Mouse (Mus musculus) CH12.LX (cell line): ENCODE measurements around the gene Nell1. TPM values are rescaled to one million over a fixed set of nuclear protein-coding genes. Genes with fewer than 3 reads are reported as not detected.

Experiments
- DNase-seq: peaks from one replicate; pipeline ENCODE4 v3.0.0-alpha.2; 2013; ENCODE audit errors: extremely low read depth
- H3K27ac ChIP-seq: 2 replicates; pipeline ENCODE4 v1.5.1; 2012; ENCODE audit warnings: low read depth, mild to moderate bottlenecking, control low read depth, moderate library complexity; ENCODE audit not compliant: insufficient read depth
- H3K27me3 ChIP-seq: replicated peaks from 2 replicates; pipeline ENCODE3; 2012; ENCODE audit warnings: inconsistent platforms
- H3K36me3 ChIP-seq, 2 experiments: replicated peaks in 1 of 2; 2 replicates each; pipeline versions ENCODE3 to v1.6.1; 2012; ENCODE audit warnings: inconsistent platforms in 1 of 2, low read length in 1 of 2, mild to moderate bottlenecking in 1 of 2, mixed read lengths in 1 of 2, moderate library complexity in 1 of 2; ENCODE audit not compliant: control insufficient read depth in 1 of 2, insufficient read depth in 1 of 2
- H3K4me1 ChIP-seq, 2 experiments: 2 replicates each; pipeline ENCODE4 v1.6.1; 2012; ENCODE audit warnings: inconsistent platforms in 1 of 2, moderate library complexity in 1 of 2; ENCODE audit not compliant: insufficient read depth in 2 of 2, control insufficient read depth in 1 of 2
- H3K4me2 ChIP-seq: 2 replicates; pipeline ENCODE4 v1.6.1; 2012; ENCODE audit warnings: low read depth, mild to moderate bottlenecking, control low read depth; ENCODE audit not compliant: poor library complexity, insufficient read depth, severe bottlenecking
- H3K4me3 ChIP-seq, 3 experiments: fragments of 150-350 bp in 1 of 3; sonication (generic) in 1 of 3; replicated peaks in 1 of 3; 2 replicates each; pipeline versions ENCODE3 to v1.5.1; 2011 to 2012; ENCODE audit warnings: low read depth in 2 of 3, low read length in 2 of 3, mild to moderate bottlenecking in 2 of 3, moderate library complexity in 2 of 3, control low read depth in 1 of 3, improper control_type of control experiment in 1 of 3, inconsistent platforms in 1 of 3, mixed read lengths in 1 of 3; ENCODE audit not compliant: poor library complexity in 1 of 3
- H3K79me2 ChIP-seq: replicated peaks from 2 replicates; pipeline ENCODE4 v1.6.1; 2012; ENCODE audit warnings: mild to moderate bottlenecking, moderate library complexity; ENCODE audit not compliant: control insufficient read depth, poor library complexity, insufficient read depth, severe bottlenecking; ENCODE audit errors: extremely low read depth
- H3K9ac ChIP-seq: 2 replicates; pipeline ENCODE4 v1.6.1; 2012; ENCODE audit warnings: low read depth, mild to moderate bottlenecking, control low read depth, moderate library complexity; ENCODE audit not compliant: insufficient read depth
- H3K9me3 ChIP-seq: replicated peaks from 2 replicates; pipeline ENCODE3; 2012; ENCODE audit warnings: low read length, inconsistent platforms, mixed read lengths
- BHLHE40 ChIP-seq: IDR thresholded peaks from 2 replicates; pipeline ENCODE4 v1.6.1; 2011; ENCODE audit warnings: mild to moderate bottlenecking, low read depth, low read length, improper control_type of control experiment
- CHD2 ChIP-seq: IDR thresholded peaks from 2 replicates; pipeline ENCODE4 v1.6.1; 2011; ENCODE audit warnings: low read length, improper control_type of control experiment
- CTCF ChIP-seq, 2 experiments: IDR thresholded peaks in 1 of 2; conservative IDR thresholded peaks in 1 of 2; 2 replicates each; pipeline ENCODE4 v1.5.1; 2011 to 2012; ENCODE audit warnings: low read depth in 2 of 2, low read length in 2 of 2, improper control_type of control experiment in 1 of 2, inconsistent platforms in 1 of 2, mild to moderate bottlenecking in 1 of 2, moderate library complexity in 1 of 2
- E2F4 ChIP-seq: IDR thresholded peaks from 2 replicates; pipeline ENCODE4 v1.6.1; 2011; ENCODE audit warnings: low read depth, low read length, improper control_type of control experiment; ENCODE audit not compliant: insufficient replicate concordance
- ELF1 ChIP-seq: IDR thresholded peaks from 2 replicates; pipeline ENCODE4 v1.6.1; 2014; ENCODE audit warnings: low read depth, mild to moderate bottlenecking, inconsistent platforms, low read length, improper control_type of control experiment
- GABPA ChIP-seq: IDR thresholded peaks from 2 replicates; pipeline ENCODE4 v1.6.1; 2012; ENCODE audit warnings: low read depth, low read length, improper control_type of control experiment, inconsistent platforms; ENCODE audit not compliant: insufficient replicate concordance
- IRF4 ChIP-seq: IDR thresholded peaks from 2 replicates; pipeline ENCODE4 v1.6.1; 2014; ENCODE audit warnings: low read depth, mild to moderate bottlenecking, inconsistent platforms, low read length, improper control_type of control experiment
- JUN ChIP-seq: IDR thresholded peaks from 2 replicates; pipeline ENCODE4 v1.6.1; 2011; ENCODE audit warnings: low read depth, mild to moderate bottlenecking, low read length, improper control_type of control experiment, moderate library complexity; ENCODE audit not compliant: insufficient read depth
- JUND ChIP-seq: conservative IDR thresholded peaks from 2 replicates; pipeline ENCODE4 v1.6.1; 2011; ENCODE audit warnings: low read depth, low read length, improper control_type of control experiment
- MAFK ChIP-seq: IDR thresholded peaks from 2 replicates; pipeline ENCODE4 v1.6.1; 2011; ENCODE audit warnings: low read length, improper control_type of control experiment; ENCODE audit not compliant: insufficient replicate concordance
- MAX ChIP-seq: IDR thresholded peaks from 2 replicates; pipeline ENCODE4 v1.6.1; 2011; ENCODE audit warnings: low read length, improper control_type of control experiment
- MAZ ChIP-seq: IDR thresholded peaks from 2 replicates; pipeline ENCODE4 v1.6.1; 2012; ENCODE audit warnings: low read depth, mild to moderate bottlenecking, inconsistent platforms, low read length, improper control_type of control experiment, moderate library complexity
- NRF1 ChIP-seq: IDR thresholded peaks from 2 replicates; pipeline ENCODE4 v1.6.1; 2014; ENCODE audit warnings: low read depth, mild to moderate bottlenecking, inconsistent platforms, low read length, improper control_type of control experiment, moderate library complexity
- PAX5 ChIP-seq: IDR thresholded peaks from 2 replicates; pipeline ENCODE4 v1.6.1; 2012; ENCODE audit warnings: low read length, inconsistent platforms, mixed read lengths
- POLR2A ChIP-seq: IDR thresholded peaks from 2 replicates; pipeline ENCODE4 v1.6.1; 2011; ENCODE audit warnings: low read depth, mild to moderate bottlenecking, improper control_type of control experiment, low read length
- POLR2AphosphoS2 ChIP-seq: IDR thresholded peaks from 2 replicates; pipeline ENCODE4 v1.6.1; 2011; ENCODE audit warnings: low read depth, low read length, improper control_type of control experiment
- SIN3A ChIP-seq: IDR thresholded peaks from 2 replicates; pipeline ENCODE4 v1.6.1; 2012; ENCODE audit warnings: low read length, improper control_type of control experiment, inconsistent platforms
- USF2 ChIP-seq: conservative IDR thresholded peaks from 2 replicates; pipeline ENCODE4 v1.6.1; 2011; ENCODE audit warnings: low read depth, low read length, improper control_type of control experiment
- ZKSCAN1 ChIP-seq: IDR thresholded peaks from 2 replicates; pipeline ENCODE4 v1.6.1; 2012; ENCODE audit warnings: low read depth, inconsistent platforms, low read length, improper control_type of control experiment, borderline replicate concordance
- ZMIZ1 ChIP-seq: IDR thresholded peaks from 2 replicates; pipeline ENCODE4 v1.6.1; 2012; ENCODE audit warnings: low read depth, mild to moderate bottlenecking, inconsistent platforms, low read length, improper control_type of control experiment
- dilution Hi-C: fragments of 300-500 bp; cut with MboI; formaldehyde crosslinking; loops from 2 replicates; pipeline ENCODE4 v1.14.3; 2020; ENCODE audit warnings: low sequenced_read_pairs; ENCODE audit not compliant: extremely low pct_unique_long_range_greater_than_20kb, extremely low pct_ligation_motif_present
- in situ Hi-C: fragments of 300-500 bp; cut with MboI; formaldehyde crosslinking; loops from 3 replicates; pipeline ENCODE4 v1.14.3; 2019; ENCODE audit warnings: low sequenced_read_pairs, low pct_ligation_motif_present, low pct_unique_long_range_greater_than_20kb, mixed read lengths
- polyA plus RNA-seq: library from polyadenylated mRNA; unstranded; fragments of >175 nt; gene quantifications from 2 replicates; pipeline ENCODE4 v1.2.1, GENCODE M21; 2012; ENCODE audit warnings: low read depth; ENCODE audit not compliant: insufficient read length
- total RNA-seq, 2 experiments: library from RNA; depleted of rRNA; stranded (reverse); fragments of 300-350 nt in 1 of 2; fragments of >200 nt in 1 of 2; gene quantifications; 2 replicates each; pipeline ENCODE4 v1.2.3; 2012 to 2014

The Nell1 gene
- total and polyA plus RNA-seq, 3 experiments, result not detected

- dilution Hi-C loops (no loop called here), in situ Hi-C loops (no loop called here)
- no peak overlapping the region for H3K4me2 ChIP-seq
Observed at GRCm38 (mm10) chr7:50137706-50138105, 163.0 kb downstream of the Nell1 start.

GRCm38 (mm10) chr7:50149326-50149725 lies 174.7 kb downstream of the Nell1 start:
- Histone ChIP-seq H3K9ac (no peak overlapping the region), H3K4me2 (no peak overlapping the region), H3K27ac (no peak overlapping the region), H3K4me1 (no peaks in the 10 kb centered on the region), H3K4me3 (no peak overlapping the region), H3K27me3 (no peaks in the 10 kb centered on the region), H3K9me3 (peaks cover 35% of the 10 kb centered on the region), H3K79me2 (no peaks in the 10 kb centered on the region), H3K36me3 (no peaks in the 10 kb centered on the region)
- TF ChIP-seq USF2, result no peak
- DNase-seq, result no peak
- in situ Hi-C loops, result no loop called here
- dilution Hi-C loops, result no loop called here

More at GRCm38 (mm10) chr7:50137706-50138105, 163.0 kb downstream of the Nell1 start:
- no peak overlapping the region for H3K27ac ChIP-seq
- TF ChIP-seq NRF1 (no peak), ELF1 (no peak), ZKSCAN1 (no peak), IRF4 (no peak), MAFK (no peak), ZMIZ1 (no peak)
- H3K4me3 ChIP-seq, result no peak overlapping the region
- no peaks in the 10 kb centered on the region for H3K4me1 ChIP-seq
- no peaks in the 10 kb centered on the region for H3K27me3 ChIP-seq
- no peak overlapping the region for H3K9ac ChIP-seq
- H3K36me3 ChIP-seq, result no peaks in the 10 kb centered on the region
- no peaks in the 10 kb centered on the region for H3K79me2 ChIP-seq
- H3K9me3 ChIP-seq, result peaks cover 44% of the 10 kb centered on the region
- no peak for DNase-seq

- no peaks in the 10 kb centered on the region for H3K4me1 ChIP-seq
- TF ChIP-seq E2F4 (no peak), MAZ (no peak), POLR2A (no peak), POLR2AphosphoS2 (no peak), GABPA (no peak), USF2 (no peak), CTCF (conservative IDR thresholded peaks at IDR 0.05 in 1 of 2, IDR thresholded peaks at IDR 0.05 in 1 of 2; ENCODE audit: low read depth in 2 of 2, low read length in 2 of 2) (no peak), BHLHE40 (no peak), MAX (no peak), JUND (no peak), CHD2 (no peak), PAX5 (no peak), JUN (no peak), ELF1 (no peak), SIN3A (no peak), IRF4 (no peak)
- in situ Hi-C loops (no loop called here), dilution Hi-C loops (no loop called here)
- peaks cover 43% of the 10 kb centered on the region for H3K9me3 ChIP-seq
- no peak overlapping the region for H3K4me3 ChIP-seq
- H3K27ac ChIP-seq, result no peak overlapping the region
- DNase-seq, result no peak
- no peaks in the 10 kb centered on the region for H3K27me3 ChIP-seq
- no peak overlapping the region for H3K4me2 ChIP-seq
- H3K36me3 ChIP-seq, result no peaks in the 10 kb centered on the region
- H3K79me2 ChIP-seq, result no peaks in the 10 kb centered on the region
- no peak overlapping the region for H3K9ac ChIP-seq
Observed at GRCm38 (mm10) chr7:50150838-50151237, 176.2 kb downstream of the Nell1 start.
